Mouse (Mus musculus): Measurements from ENCODE around the gene Exosc9. TPM values are rescaled to one million over a fixed set of nuclear protein-coding genes. Genes with fewer than 3 reads are reported as not detected.
A peak's percentile ranks its signal among the peaks of the same experiment; 100 is the strongest.

Gene Exosc9
- polyA plus RNA-seq, 1 experiment from 2014 or later, result 91.7 TPM

DNA sequence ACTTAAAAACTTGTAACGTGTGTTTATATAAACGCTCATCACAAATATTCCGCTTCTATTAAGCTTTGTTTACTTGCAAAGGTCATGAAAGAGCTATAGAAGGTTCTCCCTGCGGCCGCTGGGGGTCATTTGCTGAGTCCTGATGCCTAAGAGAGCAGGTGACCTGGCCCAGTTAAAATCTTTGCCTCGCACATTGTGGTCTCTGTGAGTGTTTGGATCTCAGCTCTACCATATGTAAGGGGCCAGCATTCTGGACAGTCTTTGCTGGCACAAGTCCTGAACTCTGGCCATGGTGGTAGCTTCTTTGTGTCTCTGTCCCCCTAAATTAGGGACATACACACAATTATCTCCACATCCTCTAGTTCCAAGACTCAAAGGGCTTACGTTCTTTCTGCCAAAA lies 19.7 kb upstream of the Exosc9 start:
- WGBS, result 40% methylated on average over 7 of the region's 7 CpGs
- no peak for DNase-seq (ENCODE audit: low spot score)
- no peak overlapping the region for H3K27ac ChIP-seq
- H3K4me3 ChIP-seq, result no peak overlapping the region
- H3K27me3 ChIP-seq (ENCODE audit: insufficient read depth, poor library complexity, severe bottlenecking), result peaks cover 30% of the 10 kb centered on the region
- H3K4me1 ChIP-seq (replicated peaks), result peaks cover 12% of the 10 kb centered on the region
- H3K9me3 ChIP-seq, result no peaks in the 10 kb centered on the region
- H3K36me3 ChIP-seq, result no peaks in the 10 kb centered on the region

GRCm38 (mm10) chr3:36533201-36533672 lies 19.2 kb upstream of the Exosc9 start:
- Histone ChIP-seq H3K27ac (no peak overlapping the region), H3K36me3 (no peaks in the 10 kb centered on the region), H3K4me1 (replicated peaks) (peaks cover 12% of the 10 kb centered on the region), H3K27me3 (ENCODE audit: insufficient read depth, poor library complexity, severe bottlenecking) (peaks cover 30% of the 10 kb centered on the region), H3K4me3 (no peak overlapping the region), H3K9me3 (no peaks in the 10 kb centered on the region)
- no peak for DNase-seq (ENCODE audit: low spot score)
- 4% methylated on average over 1 of the region's 1 CpGs for WGBS

DNA sequence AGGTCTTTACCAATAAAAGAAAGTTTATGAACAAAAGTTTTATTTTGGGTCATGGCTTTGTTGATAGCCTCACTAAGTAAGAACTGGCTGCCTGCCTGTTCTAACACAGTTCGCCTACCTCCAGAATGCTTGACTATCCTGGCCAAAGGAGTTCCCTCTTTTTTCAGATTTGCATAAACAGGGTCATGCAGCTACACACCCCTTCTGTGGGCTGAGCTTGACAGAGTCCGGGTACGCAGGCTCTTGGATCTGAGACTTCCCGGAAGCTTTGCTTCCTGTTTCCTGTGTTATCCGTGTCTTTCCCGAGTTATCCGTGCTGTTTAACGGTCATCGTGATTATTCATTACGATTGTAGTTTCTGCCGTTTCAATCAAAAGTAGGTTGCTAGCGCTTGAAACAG lies 16.4 kb upstream of the Exosc9 start:
- Histone ChIP-seq H3K4me3 (no peak overlapping the region), H3K4me1 (replicated peaks) (peaks cover 12% of the 10 kb centered on the region), H3K9me3 (no peaks in the 10 kb centered on the region), H3K36me3 (no peaks in the 10 kb centered on the region), H3K27me3 (ENCODE audit: insufficient read depth, poor library complexity, severe bottlenecking) (peaks cover 21% of the 10 kb centered on the region), H3K27ac (no peak overlapping the region)
- WGBS, result 93% methylated on average over 12 of the region's 12 CpGs
- DNase-seq (ENCODE audit: low spot score), result no peak

DNA sequence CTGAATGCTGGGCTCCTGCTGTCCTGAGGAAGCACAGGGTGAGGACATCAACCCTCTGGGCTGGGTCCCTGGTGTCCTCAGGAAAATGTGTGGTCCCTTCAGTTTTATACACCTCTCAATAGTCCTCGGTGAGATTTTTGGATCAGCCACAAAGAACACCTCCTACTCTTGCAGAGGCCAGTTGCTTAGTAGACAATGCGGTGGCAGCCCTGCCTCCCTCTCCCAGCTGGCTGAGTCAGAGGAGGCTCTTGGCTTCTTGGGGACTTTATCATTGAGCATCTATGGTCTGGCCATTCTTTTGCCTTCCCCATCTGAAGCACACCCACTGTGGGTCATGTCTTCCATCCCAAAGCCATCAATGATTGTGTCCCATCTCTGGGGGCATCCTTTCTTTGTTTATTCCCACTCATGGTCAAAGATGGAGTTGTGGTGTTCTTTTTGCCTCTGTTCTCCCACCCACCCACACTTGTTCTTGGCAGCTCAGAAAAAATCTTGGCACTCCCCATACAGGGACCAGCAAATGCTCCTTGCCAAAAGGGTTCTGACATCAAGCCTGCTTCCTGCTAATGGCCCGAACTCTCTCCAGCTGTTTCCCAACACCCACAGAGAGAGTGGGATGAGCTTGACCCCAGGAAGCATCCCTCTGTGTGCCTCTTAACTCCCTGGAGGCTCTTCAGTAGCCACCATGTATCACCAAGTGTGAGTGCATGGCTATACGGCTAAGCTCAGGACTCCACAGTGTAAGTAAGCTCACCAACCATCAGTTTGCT lies 14.5 kb upstream of the Exosc9 start:
- Histone ChIP-seq H3K4me3 (no peak overlapping the region), H3K4me1 (replicated peaks) (peaks cover 5% of the 10 kb centered on the region), H3K27ac (no peak overlapping the region), H3K36me3 (no peaks in the 10 kb centered on the region), H3K27me3 (ENCODE audit: insufficient read depth, poor library complexity, severe bottlenecking) (peaks cover 4% of the 10 kb centered on the region), H3K9me3 (no peaks in the 10 kb centered on the region)
- DNase-seq (ENCODE audit: low spot score), result no peak
- WGBS, result 80% methylated on average over 4 of the region's 4 CpGs

- no peak overlapping the region for H3K27ac ChIP-seq
- no peaks in the 10 kb centered on the region for H3K36me3 ChIP-seq
- no peak for DNase-seq (ENCODE audit: low spot score)
- no peaks in the 10 kb centered on the region for H3K4me1 ChIP-seq (replicated peaks)
- H3K9me3 ChIP-seq, result no peaks in the 10 kb centered on the region
- no peak overlapping the region for H3K4me3 ChIP-seq
- H3K27me3 ChIP-seq (ENCODE audit: insufficient read depth, poor library complexity, severe bottlenecking), result no peaks in the 10 kb centered on the region
- 78% methylated on average over 2 of the region's 2 CpGs for WGBS
Observed at GRCm38 (mm10) chr3:36540756-36541155, 11.7 kb upstream of the Exosc9 start.

DNA sequence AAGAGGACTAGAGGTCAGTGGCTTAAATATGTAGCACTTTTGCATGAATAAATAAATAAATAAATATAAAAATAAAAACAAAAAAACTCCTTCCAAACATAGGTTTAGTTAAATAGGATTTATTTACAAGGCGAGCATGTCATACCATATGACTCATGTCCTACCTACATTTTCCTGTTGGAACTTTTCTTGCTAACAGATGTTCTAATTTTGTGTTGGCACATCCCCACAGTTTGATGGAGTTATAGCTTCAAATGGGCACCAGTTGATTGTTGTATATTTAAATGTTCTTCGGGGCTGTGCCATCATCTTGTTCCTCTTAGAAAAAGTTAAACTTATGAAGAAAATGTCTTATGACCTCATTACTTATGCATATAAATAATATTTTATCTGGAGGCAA lies 11.0 kb upstream of the Exosc9 start:
- H3K4me3 ChIP-seq, result no peak overlapping the region
- 93% methylated on average over 2 of the region's 2 CpGs for WGBS
- no peaks in the 10 kb centered on the region for H3K9me3 ChIP-seq
- DNase-seq (ENCODE audit: low spot score), result no peak
- no peaks in the 10 kb centered on the region for H3K27me3 ChIP-seq (ENCODE audit: insufficient read depth, poor library complexity, severe bottlenecking)
- H3K4me1 ChIP-seq (replicated peaks), result no peaks in the 10 kb centered on the region
- no peak overlapping the region for H3K27ac ChIP-seq
- H3K36me3 ChIP-seq, result no peaks in the 10 kb centered on the region

DNA sequence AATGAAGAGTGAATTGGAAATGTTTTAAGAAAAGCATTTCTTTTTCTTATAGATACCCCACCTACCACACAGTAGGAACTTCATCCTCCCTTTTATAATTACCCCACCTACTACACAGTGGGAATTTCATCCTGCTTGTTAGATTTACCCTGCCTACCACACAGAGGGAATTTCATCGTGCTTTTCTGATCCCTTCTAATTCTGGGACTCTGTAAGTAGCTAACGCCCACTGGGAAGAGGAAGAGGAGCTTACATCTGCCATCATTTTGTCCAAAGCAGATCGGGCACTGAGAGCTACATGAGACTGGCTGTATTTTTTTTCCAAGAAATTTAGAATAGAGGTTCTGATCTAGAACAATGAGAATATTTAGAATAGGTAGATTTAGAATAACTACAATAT lies 7.4 kb upstream of the Exosc9 start:
- Histone ChIP-seq H3K27me3 (ENCODE audit: insufficient read depth, poor library complexity, severe bottlenecking) (no peaks in the 10 kb centered on the region), H3K27ac (no peak overlapping the region), H3K4me1 (replicated peaks) (no peaks in the 10 kb centered on the region), H3K36me3 (no peaks in the 10 kb centered on the region), H3K9me3 (no peaks in the 10 kb centered on the region), H3K4me3 (no peak overlapping the region)
- 83% methylated on average over 3 of the region's 3 CpGs for WGBS
- DNase-seq (ENCODE audit: low spot score), result no peak

- WGBS, result 15% methylated on average over 9 of the region's 9 CpGs
- peak; percentile 77 for DNase-seq (ENCODE audit: low spot score)
Observed at GRCm38 (mm10) chr3:36551343-36551742, 1.1 kb upstream of the Exosc9 start.

GRCm38 (mm10) chr3:36551851-36552384 lies 488 bp upstream of the Exosc9 start:
- Histone ChIP-seq H3K27ac (peak overlapping the region; percentile 89), H3K9me3 (no peaks in the 10 kb centered on the region), H3K4me3 (peak overlapping the region; percentile 92), H3K27me3 (ENCODE audit: insufficient read depth, poor library complexity, severe bottlenecking) (no peaks in the 10 kb centered on the region), H3K36me3 (peaks cover 33% of the 10 kb centered on the region), H3K4me1 (replicated peaks) (peaks cover 19% of the 10 kb centered on the region)
- 21% methylated on average over 12 of the region's 12 CpGs for WGBS
- DNase-seq (ENCODE audit: low spot score), result no peak

More at GRCm38 (mm10) chr3:36551343-36551742, 1.1 kb upstream of the Exosc9 start:
- Histone ChIP-seq H3K4me1 (replicated peaks) (peaks cover 19% of the 10 kb centered on the region), H3K27me3 (ENCODE audit: insufficient read depth, poor library complexity, severe bottlenecking) (no peaks in the 10 kb centered on the region), H3K27ac (peak overlapping the region; percentile 89), H3K36me3 (peaks cover 27% of the 10 kb centered on the region), H3K9me3 (no peaks in the 10 kb centered on the region), H3K4me3 (peak overlapping the region; percentile 92)

- no peaks in the 10 kb centered on the region for H3K9me3 ChIP-seq
- peaks cover 90% of the 10 kb centered on the region for H3K36me3 ChIP-seq
- H3K27ac ChIP-seq, result no peak overlapping the region
- H3K4me3 ChIP-seq, result no peak overlapping the region
- H3K27me3 ChIP-seq (ENCODE audit: insufficient read depth, poor library complexity, severe bottlenecking), result no peaks in the 10 kb centered on the region
- H3K4me1 ChIP-seq (replicated peaks), result peaks cover 4% of the 10 kb centered on the region; the same call in 1 of the 2 replicates
- no peak for DNase-seq (ENCODE audit: low spot score)
- 100% methylated on average over 1 of the region's 1 CpGs for WGBS
Observed at GRCm38 (mm10) chr3:36557601-36558000, 5.2 kb downstream of the Exosc9 start.

DNA sequence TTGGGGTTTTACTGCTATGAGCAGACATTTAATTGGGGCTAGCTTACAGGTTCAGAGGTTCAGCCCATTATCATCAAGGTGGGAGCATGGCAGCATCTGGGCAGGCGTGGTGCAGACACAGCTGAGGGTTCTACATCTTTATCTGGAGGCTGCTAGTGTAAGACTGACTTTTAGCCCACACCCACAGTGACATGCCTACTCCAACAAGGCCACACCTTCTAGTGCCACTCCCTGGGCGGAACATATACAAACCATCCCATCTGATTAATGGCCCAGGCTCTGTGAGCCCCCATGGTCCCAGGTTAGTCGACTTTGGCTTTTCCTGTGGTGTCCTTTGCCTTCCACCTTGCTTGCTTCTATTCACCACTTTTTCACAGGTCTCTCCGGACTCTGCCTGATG lies 7.2 kb downstream of the Exosc9 start:
- Histone ChIP-seq H3K36me3 (peaks cover 100% of the 10 kb centered on the region), H3K4me1 (replicated peaks) (no peaks in the 10 kb centered on the region), H3K27me3 (ENCODE audit: insufficient read depth, poor library complexity, severe bottlenecking) (no peaks in the 10 kb centered on the region), H3K4me3 (no peak overlapping the region), H3K27ac (no peak overlapping the region), H3K9me3 (no peaks in the 10 kb centered on the region)
- WGBS, result 92% methylated on average over 4 of the region's 4 CpGs
- DNase-seq (ENCODE audit: low spot score), result no peak

DNA sequence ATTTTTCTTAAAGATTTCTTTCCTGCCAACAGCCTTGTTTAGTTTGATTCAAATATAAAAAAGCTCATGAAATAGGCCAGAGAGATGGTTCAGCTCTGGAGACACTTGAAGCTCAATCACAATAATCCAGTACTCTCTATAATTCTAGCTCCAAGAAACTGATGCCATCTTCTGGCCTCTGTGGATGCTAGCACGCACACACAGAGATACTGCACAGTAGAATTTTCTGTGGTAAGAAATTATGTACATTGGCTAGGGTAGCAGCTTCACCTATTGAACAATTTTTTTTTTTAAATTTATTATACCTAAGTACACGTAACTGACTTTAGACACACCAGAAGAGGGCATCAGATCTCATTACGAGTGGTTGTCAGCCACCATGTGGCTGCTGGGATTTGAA lies 11.3 kb downstream of the Exosc9 start:
- WGBS, result 92% methylated on average over 3 of the region's 3 CpGs

DNA sequence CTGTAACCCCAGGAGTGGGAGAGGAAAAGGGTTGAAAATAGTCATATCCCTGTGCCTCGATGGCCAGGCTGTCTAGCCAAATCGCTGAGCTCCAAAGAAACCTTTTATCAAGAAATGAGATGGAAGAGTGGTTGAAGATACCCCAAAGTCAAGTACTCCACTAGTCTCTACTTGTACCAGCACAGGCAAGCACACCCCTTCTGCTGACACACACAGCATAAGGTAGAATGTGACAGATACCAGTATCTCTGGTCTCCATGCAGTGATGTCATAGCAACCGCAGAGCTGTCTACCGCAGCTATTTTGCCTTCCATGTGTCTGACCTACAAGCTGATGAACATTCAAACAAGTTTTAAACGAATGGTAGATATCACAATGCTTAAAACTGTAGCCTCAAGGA lies 17.4 kb downstream of the Exosc9 start:
- no peak for DNase-seq (ENCODE audit: low spot score)
- 87% methylated on average over 5 of the region's 5 CpGs for WGBS
- H3K36me3 ChIP-seq, result peaks cover 59% of the 10 kb centered on the region

More for the DNA sequence above, 11.3 kb downstream of the Exosc9 start:
- Histone ChIP-seq H3K9me3 (no peaks in the 10 kb centered on the region), H3K36me3 (peaks cover 100% of the 10 kb centered on the region), H3K27me3 (ENCODE audit: insufficient read depth, poor library complexity, severe bottlenecking) (no peaks in the 10 kb centered on the region), H3K4me3 (no peak overlapping the region), H3K27ac (no peak overlapping the region), H3K4me1 (replicated peaks) (no peaks in the 10 kb centered on the region)
- DNase-seq (ENCODE audit: low spot score), result no peak

More for the DNA sequence above, 17.4 kb downstream of the Exosc9 start:
- H3K4me3 ChIP-seq, result peak overlapping the region; percentile 97
- H3K27me3 ChIP-seq (ENCODE audit: insufficient read depth, poor library complexity, severe bottlenecking), result no peaks in the 10 kb centered on the region
- H3K4me1 ChIP-seq (replicated peaks), result peaks cover 24% of the 10 kb centered on the region
- H3K9me3 ChIP-seq, result no peaks in the 10 kb centered on the region
- H3K27ac ChIP-seq, result no peak overlapping the region
